Mouse (Mus musculus): ENCODE results near the gene Cdc42se2. TPM values are rescaled to one million over a fixed set of nuclear protein-coding genes. Genes with fewer than 3 reads are reported as not detected.

Cdc42se2 gene
- polyA plus RNA-seq, 1 experiment: 0.27 TPM

DNA sequence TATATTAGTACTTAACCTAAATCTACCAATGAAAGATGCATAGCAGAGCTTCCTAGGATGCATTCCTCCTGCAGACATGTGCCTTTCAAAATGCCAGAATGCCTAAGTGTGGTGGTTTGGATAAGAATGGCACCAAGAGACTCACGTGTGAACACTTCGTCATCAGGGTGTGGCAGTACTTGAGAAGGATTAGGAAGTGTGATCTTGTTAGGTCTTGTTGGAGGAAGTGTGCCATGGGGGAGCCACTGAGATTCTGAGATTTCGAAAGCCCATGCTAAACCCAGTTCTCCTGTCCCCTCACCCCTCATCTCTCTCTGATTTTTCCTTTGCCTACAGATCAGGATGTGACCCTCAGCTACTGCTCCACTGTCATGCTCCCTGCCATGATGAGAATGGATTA is 58.2 kb downstream of the Cdc42se2 start:
- peaks cover 7% of the 10 kb centered on the region for H3K36me3 ChIP-seq (ENCODE audit: control insufficient read depth)
- H3K27me3 ChIP-seq (ENCODE audit: control insufficient read depth): no peaks in the 10 kb centered on the region
- H3K9me3 ChIP-seq (ENCODE audit: control insufficient read depth, low read length): no peaks in the 10 kb centered on the region
- no peak overlapping the region for H3K4me3 ChIP-seq (replicated peaks)
- no peaks in the 10 kb centered on the region for H3K4me1 ChIP-seq (ENCODE audit: control insufficient read depth)
- no peak for TF ChIP-seq GATA1 (IDR thresholded peaks at IDR 0.05; ENCODE audit: low read length)
- TF ChIP-seq TAL1 (IDR thresholded peaks at IDR 0.05; ENCODE audit: low read length): no peak

DNA sequence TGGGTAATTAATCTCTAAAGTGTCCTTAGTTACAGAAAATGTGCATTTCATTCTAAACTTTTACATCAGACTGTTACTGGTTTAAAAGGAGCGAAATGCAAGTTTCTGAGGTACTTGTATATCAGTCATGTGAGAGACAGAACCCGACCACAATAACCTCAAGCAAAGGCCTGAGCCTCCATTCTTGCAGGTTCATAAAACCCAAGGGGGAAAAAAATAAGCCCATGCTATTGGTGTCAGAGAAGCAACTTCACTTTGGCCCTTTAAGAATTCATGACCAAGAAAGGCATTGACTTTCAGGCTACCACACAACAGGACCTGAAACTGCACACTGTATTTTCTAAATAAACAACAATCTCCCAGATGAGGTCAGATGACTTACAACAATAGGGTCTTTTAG is 59.1 kb downstream of the Cdc42se2 start:
- Histone ChIP-seq H3K4me1 (ENCODE audit: control insufficient read depth) (no peaks in the 10 kb centered on the region), H3K27me3 (ENCODE audit: control insufficient read depth) (no peaks in the 10 kb centered on the region), H3K9me3 (ENCODE audit: control insufficient read depth, low read length) (no peaks in the 10 kb centered on the region), H3K4me3 (replicated peaks) (no peak overlapping the region), H3K36me3 (ENCODE audit: control insufficient read depth) (peaks cover 7% of the 10 kb centered on the region)
- TF ChIP-seq TAL1 (IDR thresholded peaks at IDR 0.05; ENCODE audit: low read length): no peak
- TF ChIP-seq GATA1 (IDR thresholded peaks at IDR 0.05; ENCODE audit: low read length): no peak

DNA sequence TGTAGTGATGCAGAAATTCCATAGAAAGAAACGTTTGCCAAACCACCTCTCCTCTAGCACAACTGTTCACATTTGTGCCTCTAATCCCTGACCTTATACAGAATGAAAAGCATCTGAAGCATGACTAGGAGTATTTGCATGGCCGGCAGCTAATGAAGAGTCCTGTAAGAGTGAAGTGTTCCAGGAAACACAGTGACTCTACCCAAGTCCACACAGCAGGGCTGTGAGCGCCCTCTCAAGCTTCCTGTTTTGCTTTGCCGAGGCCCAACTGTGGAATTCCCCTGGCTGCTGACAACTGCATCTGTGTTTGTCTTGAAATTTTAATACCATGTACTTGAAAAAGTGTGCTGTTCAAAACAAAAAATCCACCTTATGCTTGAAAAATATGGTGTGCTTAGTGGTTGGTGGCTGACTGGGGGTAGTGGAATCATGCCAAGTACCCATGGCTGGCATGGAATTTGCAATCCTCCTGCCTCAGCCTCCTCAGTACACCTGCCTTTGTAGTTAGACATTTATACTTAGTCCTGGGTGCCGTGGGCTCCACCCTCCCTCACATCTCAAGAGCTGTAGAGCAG is 60.1 kb downstream of the Cdc42se2 start:
- peaks cover 12% of the 10 kb centered on the region for H3K36me3 ChIP-seq (ENCODE audit: control insufficient read depth)
- TF ChIP-seq TAL1 (IDR thresholded peaks at IDR 0.05; ENCODE audit: low read length) (no peak), GATA1 (IDR thresholded peaks at IDR 0.05; ENCODE audit: low read length) (no peak)

DNA sequence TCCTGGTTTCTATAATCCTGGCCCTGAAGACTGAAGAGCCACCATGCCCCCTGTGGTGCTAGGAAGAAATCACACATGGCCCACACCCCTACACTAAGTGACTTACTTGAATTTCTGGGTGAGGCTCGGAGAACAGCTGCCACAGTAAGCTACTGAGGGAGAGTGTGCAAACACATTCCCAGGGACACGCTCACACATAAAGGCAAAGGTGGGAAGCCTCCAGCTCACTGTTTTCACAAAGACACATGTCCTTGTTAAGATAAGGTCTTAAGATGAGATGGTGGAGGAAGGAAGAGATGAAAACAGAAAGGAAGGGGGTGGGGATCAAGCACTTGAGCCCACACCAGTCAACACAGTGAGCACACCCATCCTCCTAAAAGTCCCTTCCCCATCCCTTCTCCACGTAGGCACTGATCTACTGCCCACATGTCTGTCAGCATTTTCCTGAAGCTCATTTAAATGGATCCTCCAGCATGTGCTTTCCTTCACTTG is 60.9 kb downstream of the Cdc42se2 start:
- no peak overlapping the region for H3K4me3 ChIP-seq (replicated peaks)
- H3K4me1 ChIP-seq (ENCODE audit: control insufficient read depth): no peaks in the 10 kb centered on the region
- no peaks in the 10 kb centered on the region for H3K9me3 ChIP-seq (ENCODE audit: control insufficient read depth, low read length)
- no peaks in the 10 kb centered on the region for H3K27me3 ChIP-seq (ENCODE audit: control insufficient read depth)
- H3K36me3 ChIP-seq (ENCODE audit: control insufficient read depth): peaks cover 18% of the 10 kb centered on the region
- TF ChIP-seq TAL1 (IDR thresholded peaks at IDR 0.05; ENCODE audit: low read length) (no peak), GATA1 (IDR thresholded peaks at IDR 0.05; ENCODE audit: low read length) (no peak)

More for the DNA sequence above, 60.1 kb downstream of the Cdc42se2 start:
- Histone ChIP-seq H3K9me3 (ENCODE audit: control insufficient read depth, low read length) (no peaks in the 10 kb centered on the region), H3K4me1 (ENCODE audit: control insufficient read depth) (no peaks in the 10 kb centered on the region), H3K27me3 (ENCODE audit: control insufficient read depth) (no peaks in the 10 kb centered on the region), H3K4me3 (replicated peaks) (no peak overlapping the region)

DNA sequence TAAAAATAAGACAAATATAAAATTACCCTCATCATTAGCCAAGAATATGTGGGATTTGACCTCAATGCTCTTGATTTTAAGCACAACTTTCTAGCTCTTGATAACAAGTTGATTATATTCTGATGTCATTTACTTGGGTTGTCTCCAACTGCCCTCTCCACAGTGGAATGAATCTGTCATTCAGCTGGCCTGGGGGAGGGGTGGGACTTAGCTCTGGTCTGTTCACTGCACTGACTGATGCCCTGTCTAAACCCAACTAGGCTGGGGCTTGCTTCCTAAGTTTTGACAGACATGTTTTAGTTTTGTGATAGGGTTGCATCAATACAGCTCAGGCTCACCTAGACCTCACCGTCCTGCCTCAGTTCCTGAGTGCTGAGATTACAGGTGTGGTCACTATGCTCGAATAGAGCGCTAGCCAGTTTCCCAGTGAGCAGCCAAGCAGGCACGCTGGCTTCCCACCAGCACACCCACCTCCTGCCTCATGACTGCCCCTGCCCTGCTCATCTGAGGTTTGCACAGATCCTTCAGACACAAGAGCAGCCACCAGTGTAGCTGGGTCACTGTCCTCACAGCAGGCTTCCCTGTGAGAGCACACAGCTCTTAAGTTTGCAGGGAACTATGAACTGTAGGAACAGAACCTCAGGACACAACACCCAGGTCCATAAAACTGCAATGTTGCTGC is 63.0 kb downstream of the Cdc42se2 start:
- H3K4me3 ChIP-seq (replicated peaks): no peak overlapping the region

DNA sequence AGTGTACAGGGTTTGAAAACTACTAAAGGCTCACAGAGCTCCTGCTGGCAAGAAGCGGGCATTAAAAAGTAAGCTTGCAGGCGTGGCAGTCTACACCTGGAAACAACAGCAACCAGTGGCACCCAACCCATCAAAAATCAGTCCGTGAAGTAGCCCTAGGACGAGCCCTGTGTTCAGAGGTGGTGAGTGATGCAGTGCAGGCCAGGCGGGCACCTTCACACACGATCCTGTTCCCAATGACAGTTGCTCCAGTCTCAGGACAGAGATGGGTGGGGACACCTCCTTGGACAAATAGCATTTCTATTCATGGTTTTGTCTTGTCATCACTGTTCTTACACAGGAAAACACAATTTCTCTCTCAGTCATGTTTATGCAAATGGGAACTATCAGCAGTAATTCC is 65.4 kb downstream of the Cdc42se2 start:
- Histone ChIP-seq H3K4me1 (ENCODE audit: control insufficient read depth) (no peaks in the 10 kb centered on the region), H3K9me3 (ENCODE audit: control insufficient read depth, low read length) (no peaks in the 10 kb centered on the region), H3K36me3 (ENCODE audit: control insufficient read depth) (peaks cover 38% of the 10 kb centered on the region), H3K27me3 (ENCODE audit: control insufficient read depth) (no peaks in the 10 kb centered on the region), H3K4me3 (replicated peaks) (no peak overlapping the region)
- TF ChIP-seq GATA1 (IDR thresholded peaks at IDR 0.05; ENCODE audit: low read length): no peak
- no peak for TF ChIP-seq TAL1 (IDR thresholded peaks at IDR 0.05; ENCODE audit: low read length)

More for the DNA sequence above, 63.0 kb downstream of the Cdc42se2 start:
- H3K4me1 ChIP-seq (ENCODE audit: control insufficient read depth): no peaks in the 10 kb centered on the region
- no peak for TF ChIP-seq TAL1 (IDR thresholded peaks at IDR 0.05; ENCODE audit: low read length)
- no peak for TF ChIP-seq GATA1 (IDR thresholded peaks at IDR 0.05; ENCODE audit: low read length)
- H3K27me3 ChIP-seq (ENCODE audit: control insufficient read depth): no peaks in the 10 kb centered on the region
- H3K36me3 ChIP-seq (ENCODE audit: control insufficient read depth): peaks cover 31% of the 10 kb centered on the region
- no peaks in the 10 kb centered on the region for H3K9me3 ChIP-seq (ENCODE audit: control insufficient read depth, low read length)

DNA sequence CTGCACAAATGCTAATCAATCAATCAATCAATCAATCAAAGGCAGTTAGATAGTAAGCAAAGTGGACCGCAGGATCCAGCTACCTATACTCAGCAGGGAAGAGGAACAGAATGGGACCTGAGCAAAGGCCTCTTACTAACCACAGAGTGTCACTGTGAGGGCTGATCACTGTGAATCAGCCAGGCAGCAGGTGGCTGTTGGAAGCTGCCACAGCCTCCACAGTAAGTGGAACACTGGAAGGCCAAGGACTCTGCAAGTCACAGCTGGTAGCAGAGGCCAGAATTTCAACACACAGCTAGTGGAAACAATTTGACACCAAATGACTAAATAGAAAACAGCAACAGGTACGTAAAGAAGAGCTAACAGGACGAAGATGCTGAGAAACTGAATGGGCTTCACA is 68.9 kb downstream of the Cdc42se2 start:
- Histone ChIP-seq H3K4me1 (ENCODE audit: control insufficient read depth) (no peaks in the 10 kb centered on the region), H3K4me3 (replicated peaks) (no peak overlapping the region), H3K9me3 (ENCODE audit: control insufficient read depth, low read length) (no peaks in the 10 kb centered on the region), H3K36me3 (ENCODE audit: control insufficient read depth) (peaks cover 45% of the 10 kb centered on the region), H3K27me3 (ENCODE audit: control insufficient read depth) (no peaks in the 10 kb centered on the region)
- no peak for TF ChIP-seq TAL1 (IDR thresholded peaks at IDR 0.05; ENCODE audit: low read length)
- no peak for TF ChIP-seq GATA1 (IDR thresholded peaks at IDR 0.05; ENCODE audit: low read length)

DNA sequence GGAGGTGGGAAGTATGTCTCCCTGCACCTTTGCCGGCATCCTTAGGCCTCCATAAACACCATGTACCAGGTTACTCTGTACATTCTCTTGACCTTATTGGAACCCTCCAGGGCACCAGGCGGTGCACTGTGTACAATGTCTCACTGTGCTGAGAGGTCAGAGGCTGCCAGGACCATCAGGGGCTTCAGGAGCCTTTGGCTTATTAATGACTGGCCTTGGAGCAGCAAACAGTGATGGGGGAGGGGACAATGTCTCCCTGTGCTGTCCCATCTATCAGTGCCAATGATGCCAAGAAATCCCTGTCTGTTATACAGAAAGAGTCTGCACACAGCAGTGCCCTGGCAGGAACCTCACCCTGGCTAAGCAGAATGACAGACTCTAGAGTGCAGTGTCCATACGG is 69.6 kb downstream of the Cdc42se2 start:
- H3K4me1 ChIP-seq (ENCODE audit: control insufficient read depth): no peaks in the 10 kb centered on the region
- peaks cover 42% of the 10 kb centered on the region for H3K36me3 ChIP-seq (ENCODE audit: control insufficient read depth)
- no peaks in the 10 kb centered on the region for H3K9me3 ChIP-seq (ENCODE audit: control insufficient read depth, low read length)
- TF ChIP-seq GATA1 (IDR thresholded peaks at IDR 0.05; ENCODE audit: low read length) (no peak), TAL1 (IDR thresholded peaks at IDR 0.05; ENCODE audit: low read length) (no peak)
- no peak overlapping the region for H3K4me3 ChIP-seq (replicated peaks)
- no peaks in the 10 kb centered on the region for H3K27me3 ChIP-seq (ENCODE audit: control insufficient read depth)

DNA sequence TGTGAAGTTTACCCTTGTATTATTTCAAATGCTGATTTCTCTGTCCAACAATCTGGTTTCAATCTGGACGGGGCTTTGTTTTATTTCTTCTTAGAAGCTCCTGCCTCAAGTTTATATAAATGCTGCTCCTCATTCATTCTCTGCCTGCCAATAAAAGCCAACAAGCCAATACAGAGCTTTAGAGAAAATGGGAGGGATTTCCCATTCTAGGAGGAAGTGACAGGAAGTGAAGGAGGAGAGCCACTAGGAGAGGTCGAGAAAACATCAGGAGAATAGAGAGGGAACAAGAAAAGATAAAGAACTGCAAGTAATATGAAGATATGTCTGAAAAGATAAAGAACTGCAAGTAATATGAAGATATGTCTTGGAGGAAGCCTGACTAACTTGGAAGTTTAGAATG is 74.6 kb downstream of the Cdc42se2 start:
- TF ChIP-seq GATA1 (IDR thresholded peaks at IDR 0.05; ENCODE audit: low read length) (no peak), TAL1 (IDR thresholded peaks at IDR 0.05; ENCODE audit: low read length) (no peak)
- H3K4me3 ChIP-seq (replicated peaks): no peak overlapping the region
- H3K4me1 ChIP-seq (ENCODE audit: control insufficient read depth): no peaks in the 10 kb centered on the region
- no peaks in the 10 kb centered on the region for H3K27me3 ChIP-seq (ENCODE audit: control insufficient read depth)
- peaks cover 12% of the 10 kb centered on the region for H3K36me3 ChIP-seq (ENCODE audit: control insufficient read depth)
- no peaks in the 10 kb centered on the region for H3K9me3 ChIP-seq (ENCODE audit: control insufficient read depth, low read length)
